Mouse (Mus musculus): Measurements from ENCODE around the gene Tmem132d. TPM values are rescaled to one million over a fixed set of nuclear protein-coding genes. Genes with fewer than 3 reads are reported as not detected.
"Not testable (repeated sequence)": the region's sequence is repeated elsewhere in the genome, so short reads cannot be mapped to it uniquely, and the experiment has no call there.

The Tmem132d gene
- polyA plus RNA-seq, 1 experiment: 0.03 TPM

DNA sequence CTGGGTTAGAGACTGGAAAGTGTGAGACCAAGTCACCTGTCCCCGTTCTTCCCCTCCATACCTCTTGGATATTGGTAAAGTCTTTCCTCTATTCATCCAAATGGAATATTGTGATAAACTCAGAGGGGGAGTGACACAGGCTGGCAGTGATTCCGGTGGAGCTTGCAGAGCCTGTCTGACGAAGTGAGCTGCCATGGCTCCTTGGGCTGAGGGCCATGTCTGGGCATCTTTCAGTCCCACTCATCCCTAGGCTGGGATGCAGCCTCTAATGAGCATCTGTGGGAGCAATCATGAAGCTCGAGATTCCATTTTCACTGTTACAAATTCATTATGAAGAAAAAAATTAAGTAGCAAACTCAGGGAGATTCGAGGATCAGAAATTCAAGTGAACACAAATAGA, 332.5 kb downstream of the Tmem132d start:
- DNase-seq (ENCODE audit: low spot score): no peak

DNA sequence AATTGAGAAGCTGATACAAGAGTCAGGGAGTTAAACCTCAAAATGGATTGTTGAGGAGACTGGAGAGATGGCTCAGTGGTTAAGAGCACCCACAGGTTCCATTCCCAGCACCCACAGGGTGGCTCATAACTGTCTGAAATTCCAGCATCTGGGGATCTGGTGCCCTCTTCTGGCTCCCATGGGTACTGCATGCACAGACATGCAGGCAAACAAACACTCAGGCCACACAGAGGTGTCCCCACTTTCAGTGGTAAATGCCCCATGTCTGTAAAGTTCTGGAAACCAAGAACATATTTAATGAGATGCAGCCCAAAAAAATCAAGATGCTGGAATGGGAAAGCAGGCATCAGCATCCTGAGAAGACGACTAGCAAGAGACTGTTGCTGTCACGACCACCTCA, 333.4 kb downstream of the Tmem132d start:
- no peak for DNase-seq (ENCODE audit: low spot score)

DNA sequence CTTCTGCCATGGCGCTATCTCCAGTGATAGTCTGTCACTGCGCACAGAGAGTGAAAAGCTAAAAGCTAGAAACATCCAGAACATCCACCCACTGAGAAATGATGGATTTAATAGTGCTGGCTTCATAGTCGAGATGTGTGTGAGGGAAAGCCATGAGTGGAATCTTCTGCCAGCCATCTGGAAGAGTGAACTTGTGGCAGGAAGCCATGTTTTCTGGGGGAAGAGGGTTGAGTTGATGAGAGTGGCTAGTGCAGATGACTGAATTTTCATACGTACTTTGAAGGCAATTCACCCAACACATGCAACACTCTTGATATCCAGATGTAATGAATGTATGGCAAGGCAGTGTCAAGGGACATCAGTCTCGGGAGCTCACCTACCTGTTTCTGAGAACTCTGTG, 342.3 kb downstream of the Tmem132d start:
- no peak for DNase-seq (ENCODE audit: low spot score)

DNA sequence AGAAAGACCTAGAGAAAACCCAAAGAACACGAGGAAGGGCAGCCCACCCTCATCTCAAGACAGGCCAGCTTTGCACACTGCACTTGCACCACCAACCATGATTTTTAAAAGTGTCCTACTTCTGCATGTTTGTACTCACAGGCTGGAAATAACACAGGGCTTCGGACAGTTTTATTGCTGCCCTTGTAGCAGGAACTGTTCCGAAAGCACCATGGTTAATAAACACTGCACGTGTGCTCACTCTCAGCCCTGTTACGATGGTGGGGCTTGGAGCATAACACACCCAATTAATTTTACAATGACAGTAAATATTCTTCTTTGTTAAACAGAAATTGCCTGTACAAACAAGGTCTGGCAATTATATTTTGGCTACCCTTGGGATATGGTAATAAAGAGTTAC, 357.4 kb downstream of the Tmem132d start:
- DNase-seq (ENCODE audit: low spot score): no peak

DNA sequence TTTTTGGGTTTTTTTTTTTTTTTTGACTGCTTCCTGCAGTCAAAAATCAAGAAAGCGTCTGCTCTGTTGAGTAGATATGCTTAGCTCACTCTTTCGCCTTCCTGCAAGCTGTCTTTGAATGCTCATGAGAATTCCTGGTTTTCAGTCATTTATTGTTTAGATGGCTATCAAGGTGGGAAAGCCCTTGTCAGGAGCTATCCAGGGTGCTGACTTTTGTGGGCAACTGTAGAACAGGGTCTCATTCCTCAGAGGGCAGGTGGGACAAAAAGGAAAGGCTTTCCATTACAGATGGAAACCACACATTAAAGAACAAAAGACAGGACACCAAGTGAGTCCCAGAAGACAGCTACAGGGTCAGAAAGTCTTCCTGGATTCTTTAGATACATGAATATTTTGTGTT, 360.3 kb downstream of the Tmem132d start:
- no peak for DNase-seq (ENCODE audit: low spot score)

DNA sequence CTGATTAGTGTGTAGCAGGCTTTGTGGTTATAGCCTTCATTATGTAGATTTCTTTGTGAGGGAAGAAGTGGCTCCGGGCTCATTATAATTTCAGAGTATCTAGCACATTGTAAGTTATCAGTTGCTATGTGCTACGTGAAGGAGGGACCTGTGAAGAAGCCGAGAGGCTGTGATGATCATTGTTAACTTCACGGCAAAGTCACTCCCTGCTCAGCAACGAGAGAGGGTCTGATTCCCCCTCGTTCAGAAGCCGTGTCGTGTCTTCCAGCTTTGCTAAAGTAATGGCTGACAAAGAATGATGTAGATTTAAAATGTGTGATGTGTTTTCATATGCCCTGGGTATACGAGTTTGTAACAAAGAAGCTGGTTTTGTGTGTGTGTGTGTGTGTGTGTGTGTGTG, 391.1 kb downstream of the Tmem132d start:
- no peak for DNase-seq (ENCODE audit: low spot score)

DNA sequence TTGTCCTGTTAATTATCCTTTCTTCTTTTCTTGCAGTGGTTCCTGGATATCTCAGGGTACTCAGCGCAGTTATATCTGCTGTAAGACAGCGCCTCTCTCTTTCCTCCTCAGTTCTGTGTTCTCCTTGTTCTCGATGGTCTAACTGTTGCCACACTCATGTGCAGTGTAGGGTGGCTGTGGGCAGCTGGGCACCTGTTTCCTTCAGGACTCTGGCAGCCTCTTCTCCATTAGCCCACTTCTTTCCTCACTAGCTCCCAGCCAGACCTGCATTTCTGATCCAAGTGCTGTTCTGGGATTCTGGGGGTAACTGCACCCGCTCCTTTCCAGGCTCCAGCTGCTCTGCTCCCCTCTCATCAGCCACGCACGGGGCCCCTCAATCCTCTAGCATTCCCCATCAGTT, 392.8 kb downstream of the Tmem132d start:
- no peak for DNase-seq (ENCODE audit: low spot score)

DNA sequence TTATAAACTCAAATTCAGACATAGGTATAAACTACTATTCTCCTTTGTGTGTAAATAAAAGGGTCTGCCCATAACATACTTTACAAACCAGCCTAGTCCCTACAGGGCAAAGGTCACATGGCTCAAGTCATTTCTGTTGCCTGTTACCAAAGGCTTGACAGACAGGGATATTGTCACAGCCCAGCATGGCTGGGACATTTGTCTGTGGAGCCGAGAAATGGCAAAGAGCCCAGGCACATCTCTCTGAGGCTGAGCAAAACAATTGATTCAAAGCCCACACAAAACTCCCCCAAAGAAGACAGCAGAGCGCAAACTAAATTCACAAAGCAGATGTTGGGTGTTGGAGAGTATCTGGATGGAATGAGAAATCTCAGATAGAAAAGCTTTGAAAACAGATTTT, 405.8 kb downstream of the Tmem132d start:
- DNase-seq (ENCODE audit: low spot score): no peak

DNA sequence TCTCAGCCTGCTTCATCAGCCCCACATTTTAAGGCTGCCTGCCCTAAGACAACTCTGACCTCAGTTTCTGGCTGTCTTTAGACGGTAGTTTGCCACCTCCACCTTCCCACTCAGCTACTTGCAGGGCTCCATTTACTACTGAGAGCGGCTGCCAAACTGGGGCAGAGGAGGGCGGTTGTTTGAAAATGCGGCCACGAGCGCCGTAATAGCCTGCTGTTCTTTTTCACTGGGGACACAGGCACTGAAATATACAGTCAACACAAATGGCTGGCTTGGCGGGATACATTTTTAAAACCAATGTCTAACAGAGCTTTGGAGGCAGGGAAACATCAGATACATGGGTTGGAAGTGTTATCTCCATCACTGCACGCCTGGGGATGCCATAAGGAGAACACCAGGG, 428.2 kb downstream of the Tmem132d start:
- no peak for DNase-seq (ENCODE audit: low spot score)

DNA sequence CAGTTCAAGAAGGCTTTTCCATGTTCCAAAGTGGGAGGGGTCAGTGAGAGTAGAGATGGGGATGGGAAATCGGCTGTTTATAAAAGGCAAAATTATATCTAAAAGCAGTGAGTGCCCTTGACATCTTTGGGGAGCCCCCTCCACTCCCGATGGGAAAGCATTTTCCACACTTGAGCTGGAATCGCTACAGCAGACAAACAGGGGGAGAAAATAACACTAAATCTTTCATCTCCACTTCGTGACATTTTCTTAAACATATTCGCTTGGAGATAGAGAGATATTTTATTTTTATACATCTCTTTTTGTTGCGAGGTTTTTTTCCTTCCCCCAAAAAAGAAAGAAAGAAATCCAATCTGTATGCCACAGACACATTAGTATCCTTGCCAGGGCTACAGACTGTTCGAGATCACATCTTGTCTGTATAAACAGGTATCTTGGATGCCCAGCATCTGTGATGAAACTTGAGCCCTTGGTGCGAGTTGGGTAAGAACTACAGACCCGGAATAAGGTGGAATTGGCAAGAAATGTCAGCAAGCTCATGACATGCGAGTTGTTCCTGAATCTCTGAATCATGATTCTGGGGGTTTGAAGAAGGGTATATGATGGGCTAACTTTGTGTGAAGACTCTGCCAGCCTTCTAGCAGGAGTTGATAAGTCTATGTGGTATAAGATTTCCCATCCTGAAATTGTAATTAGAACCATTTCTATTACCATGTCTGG, 436.2 kb downstream of the Tmem132d start:
- no peak for DNase-seq (ENCODE audit: low spot score)

DNA sequence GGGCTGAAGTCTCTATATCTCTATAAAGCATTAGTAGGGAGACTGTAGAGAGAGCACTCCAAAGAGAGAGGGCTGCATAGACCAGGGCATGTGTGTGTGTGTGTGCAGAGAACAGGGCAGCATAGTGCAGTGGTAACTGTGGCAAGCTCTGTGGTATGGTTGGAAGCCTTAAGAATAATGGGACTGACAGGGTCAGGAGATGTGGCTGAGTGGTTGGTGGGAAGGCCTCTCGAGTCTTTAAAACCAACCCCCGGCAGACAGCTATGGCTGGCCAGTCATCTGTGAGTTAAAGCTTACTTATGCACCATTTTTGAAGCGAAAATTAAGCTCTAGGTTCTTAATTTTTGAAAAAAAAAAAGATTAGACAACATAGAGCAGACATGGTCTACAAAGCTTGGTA, 439.4 kb downstream of the Tmem132d start:
- DNase-seq (ENCODE audit: low spot score): no peak

DNA sequence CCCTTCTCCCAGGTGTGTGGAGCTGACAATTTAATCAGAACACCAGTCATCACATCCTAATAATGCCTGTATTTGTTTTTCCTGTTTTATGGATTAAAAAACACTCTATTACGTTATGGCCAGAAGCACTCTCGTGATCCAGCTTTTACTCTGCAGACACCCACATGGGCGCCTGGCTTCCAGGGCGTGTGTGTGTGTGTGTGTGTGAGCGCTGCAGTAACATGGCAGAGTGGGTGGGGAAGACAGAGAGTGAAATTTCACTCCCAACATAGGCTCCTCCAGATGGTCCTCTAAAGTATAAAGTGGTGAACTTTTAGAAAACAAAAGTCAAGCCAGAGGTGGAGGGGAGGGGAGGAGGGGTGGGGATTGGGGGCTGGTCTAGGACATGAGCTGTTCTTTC, 442.1 kb downstream of the Tmem132d start:
- no peak for DNase-seq (ENCODE audit: low spot score)

DNA sequence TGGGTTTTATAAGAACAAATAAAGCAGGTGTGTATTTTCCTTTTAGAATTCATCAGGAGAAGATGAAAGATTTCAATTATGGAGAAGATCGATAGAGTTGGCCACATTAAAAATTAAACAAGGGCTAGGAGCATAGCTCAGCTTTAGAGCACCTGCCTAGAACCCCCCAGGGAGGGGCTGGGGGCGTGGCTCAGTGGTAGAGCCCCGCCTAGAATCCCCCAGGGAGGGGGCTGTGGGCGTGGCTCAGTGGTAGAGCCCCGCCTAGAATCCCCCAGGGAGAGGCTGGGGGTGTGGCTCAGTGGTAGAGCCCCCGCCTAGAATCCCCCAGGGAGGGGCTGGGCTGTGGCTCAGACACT, 452.9 kb downstream of the Tmem132d start:
- DNase-seq (ENCODE audit: low spot score): not testable (repeated sequence)

DNA sequence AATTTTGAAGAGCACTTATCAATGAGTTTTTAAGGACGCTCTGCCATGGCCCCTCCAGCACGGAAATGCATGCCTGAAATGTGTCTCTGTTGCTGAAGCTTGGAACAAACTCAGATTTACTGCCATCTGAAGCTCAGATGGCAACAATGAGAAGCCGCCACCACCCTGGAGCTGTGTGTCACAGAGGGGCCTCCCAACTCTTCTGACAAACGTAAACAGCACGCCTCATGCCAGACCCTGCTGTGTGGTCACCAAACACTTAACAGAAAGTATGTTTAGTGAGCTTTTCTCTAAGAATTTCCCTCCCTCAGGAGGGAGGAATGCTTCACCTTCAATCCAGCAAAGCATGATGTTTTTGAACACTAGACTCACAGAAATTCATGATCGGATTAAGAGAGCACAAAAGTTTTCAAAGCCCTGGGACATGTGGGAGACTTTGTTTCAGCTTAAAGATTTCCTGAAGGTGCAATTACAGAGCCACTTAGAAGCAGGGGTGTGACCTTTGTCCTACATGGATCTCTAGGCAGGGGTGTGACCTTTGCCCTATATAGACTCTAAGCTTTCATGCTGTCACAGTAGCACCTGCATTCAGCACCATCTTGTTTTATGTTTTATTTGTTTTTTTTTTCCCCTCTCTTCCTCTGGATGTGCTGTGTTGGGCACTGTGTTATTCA, 453.4 kb downstream of the Tmem132d start:
- DNase-seq (ENCODE audit: low spot score): no peak

DNA sequence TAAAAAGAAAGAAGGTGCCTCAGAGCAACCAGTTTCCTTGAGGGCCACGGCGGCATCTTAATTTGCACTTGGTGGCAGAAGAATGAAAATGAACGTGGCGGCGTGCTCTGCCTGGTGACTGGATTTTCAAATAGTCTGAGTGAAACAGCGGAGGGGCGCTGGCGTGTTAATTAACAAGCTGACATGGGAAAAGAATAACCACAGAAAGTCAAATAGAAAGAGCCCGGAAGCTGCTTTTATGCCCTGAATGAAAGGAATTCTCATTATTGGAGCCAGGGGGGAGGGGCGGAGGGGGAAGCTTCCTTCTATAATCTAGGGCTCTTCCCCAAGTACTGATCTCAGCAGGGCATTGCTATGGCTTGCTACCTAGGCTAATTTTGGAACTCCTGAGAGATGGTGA, 456.2 kb downstream of the Tmem132d start:
- no peak for DNase-seq (ENCODE audit: low spot score)

DNA sequence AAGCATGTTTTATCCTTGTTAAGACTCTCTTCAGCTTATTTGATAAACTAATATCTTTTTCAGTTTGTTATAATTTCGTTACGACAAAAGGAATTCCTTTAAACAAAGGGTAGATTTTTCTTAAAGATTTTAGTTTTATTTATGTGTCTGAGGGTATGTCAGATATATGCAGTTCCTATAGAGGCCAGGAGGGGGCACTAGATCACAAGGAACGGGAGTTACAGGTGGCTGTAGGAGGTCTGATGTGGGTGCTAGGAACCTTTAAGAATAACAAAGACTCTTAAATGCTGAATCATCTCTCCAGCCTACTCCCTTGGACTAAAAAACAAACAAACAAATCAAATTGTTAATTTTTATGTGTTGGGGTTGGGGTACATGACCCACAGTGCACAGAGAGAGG, 467.2 kb downstream of the Tmem132d start:
- DNase-seq (ENCODE audit: low spot score): no peak

DNA sequence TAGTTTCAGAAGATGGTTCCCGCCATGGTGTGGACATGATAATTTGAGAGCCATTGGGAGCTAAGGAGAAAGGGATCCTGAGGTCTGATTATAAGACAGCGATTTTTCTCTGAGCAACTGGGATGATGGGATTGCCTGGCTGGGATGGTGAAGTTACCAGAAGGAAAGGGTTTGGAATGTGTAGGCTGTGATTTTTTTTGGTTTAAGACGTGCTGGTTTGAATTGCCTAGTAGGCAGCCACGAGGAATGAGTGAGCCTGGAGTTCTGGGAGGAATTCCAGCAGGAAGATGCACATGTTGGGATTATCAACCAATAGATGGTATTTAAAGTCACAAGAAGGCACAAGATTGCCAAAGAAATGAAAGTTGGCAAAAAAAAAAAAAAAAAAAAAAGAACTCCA, 470.2 kb downstream of the Tmem132d start:
- no peak for DNase-seq (ENCODE audit: low spot score)

DNA sequence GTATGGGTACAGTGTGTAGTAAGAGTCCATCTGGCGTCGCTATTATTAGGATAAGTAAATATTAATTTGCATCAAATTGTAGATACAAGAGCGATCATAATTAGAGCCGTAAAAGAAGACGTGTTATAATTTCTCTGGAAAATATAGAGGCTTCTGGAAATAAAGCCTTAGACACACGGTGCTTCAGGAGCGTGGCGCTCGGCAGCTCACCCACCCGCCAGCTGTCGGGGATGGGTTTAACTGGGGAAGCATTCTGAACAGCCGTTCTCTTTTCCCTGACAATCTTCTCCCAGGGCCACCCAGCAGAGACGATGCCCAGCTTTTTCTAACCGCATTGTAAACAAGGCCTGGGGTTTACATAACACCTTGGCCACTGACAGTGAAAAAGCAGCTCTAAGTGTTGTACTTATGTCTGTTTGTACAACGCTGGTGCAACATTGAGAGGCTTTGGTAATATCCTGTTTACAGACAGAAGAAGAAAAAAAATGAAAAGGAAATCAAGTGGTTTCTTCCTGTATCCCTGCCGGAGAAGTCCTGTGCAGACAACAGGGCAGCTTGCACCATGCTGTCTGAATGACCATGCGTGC, 476.3 kb downstream of the Tmem132d start:
- DNase-seq (ENCODE audit: low spot score): no peak

DNA sequence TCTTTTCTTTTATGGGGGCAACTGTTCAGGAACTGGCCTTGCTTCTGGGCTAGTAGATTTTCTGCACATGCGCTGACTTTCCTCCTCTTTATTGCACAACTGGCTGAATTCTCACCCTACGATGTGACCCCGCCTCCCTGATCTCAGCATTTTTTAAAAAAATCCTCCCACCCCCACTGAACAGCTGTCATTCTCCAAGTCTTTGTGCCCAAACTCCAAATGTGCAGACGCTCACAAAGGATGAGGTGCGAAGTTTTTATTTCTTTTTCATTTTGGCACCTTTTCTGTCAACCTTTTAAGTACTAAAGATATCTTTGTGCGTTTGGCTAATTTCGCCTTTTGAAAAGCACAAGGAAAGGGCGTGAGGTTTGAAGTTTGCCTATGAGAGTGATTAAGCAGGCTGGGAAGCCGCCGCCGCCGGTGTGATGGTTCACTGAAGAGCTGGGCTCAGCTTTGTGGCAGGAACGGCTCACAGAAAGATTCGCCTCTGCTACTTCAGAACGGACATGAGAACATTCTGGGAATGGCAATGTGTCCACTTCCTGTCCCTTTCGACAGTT, 478.6 kb downstream of the Tmem132d start:
- DNase-seq (ENCODE audit: low spot score): no peak

DNA sequence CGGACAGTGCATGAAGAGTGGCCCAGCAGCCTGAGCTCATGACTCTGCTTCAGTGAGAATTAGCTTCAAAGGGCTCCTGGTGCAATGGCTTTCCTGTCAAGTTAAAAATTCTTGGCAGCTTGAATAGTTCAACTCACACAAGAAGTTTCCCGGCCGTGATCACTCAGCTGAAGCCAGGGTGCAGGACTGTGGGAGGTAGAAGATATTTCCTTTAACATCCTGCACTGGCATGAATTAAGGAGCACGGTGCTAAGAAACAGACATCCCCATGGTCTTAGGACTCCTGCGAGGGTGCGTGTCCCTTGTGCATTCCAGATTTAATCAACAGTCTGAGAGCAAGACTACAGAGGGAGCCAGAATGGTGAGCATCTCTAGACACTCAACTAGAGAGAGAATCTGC, 480.1 kb downstream of the Tmem132d start:
- DNase-seq (ENCODE audit: low spot score): no peak

DNA sequence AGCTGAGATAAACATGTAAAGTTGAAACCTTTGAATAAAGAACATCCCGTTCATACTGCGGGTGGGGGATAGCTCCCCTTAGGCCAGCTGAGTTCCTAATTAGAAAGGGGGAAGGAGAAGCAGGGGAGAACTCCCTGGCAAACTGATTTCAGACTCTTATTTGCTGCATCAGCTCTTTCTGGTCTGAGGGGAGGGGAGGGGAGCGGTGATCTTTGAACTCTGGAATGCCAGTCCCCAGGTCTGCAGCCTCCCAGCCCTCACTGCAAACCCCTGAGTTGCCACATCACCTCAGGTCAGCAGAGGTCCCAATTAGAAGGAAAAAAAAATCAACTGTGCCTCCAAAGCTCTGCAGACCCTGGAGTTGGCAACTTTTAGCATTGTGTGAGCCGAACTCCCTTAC, 482.3 kb downstream of the Tmem132d start:
- DNase-seq (ENCODE audit: low spot score): no peak

DNA sequence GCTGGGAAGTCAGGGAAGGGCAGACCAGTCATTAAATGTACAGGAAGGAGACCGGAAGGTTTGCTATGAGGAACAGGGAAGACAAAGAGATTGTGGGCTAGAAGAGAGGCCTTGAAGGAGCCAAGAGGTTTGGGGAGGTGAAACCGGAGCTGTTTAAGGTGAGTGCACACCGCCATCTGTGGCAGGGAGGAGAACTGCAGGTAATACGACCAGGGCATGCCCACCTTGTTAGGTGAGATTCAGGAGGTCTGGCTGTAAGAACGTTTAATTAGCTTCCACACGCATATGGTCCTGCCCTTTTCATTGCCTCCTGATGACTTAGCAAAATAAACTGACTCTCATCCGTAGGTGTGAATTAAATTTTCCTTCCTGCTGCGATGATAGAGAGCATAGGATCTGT, 485.6 kb downstream of the Tmem132d start:
- DNase-seq (ENCODE audit: low spot score): no peak

DNA sequence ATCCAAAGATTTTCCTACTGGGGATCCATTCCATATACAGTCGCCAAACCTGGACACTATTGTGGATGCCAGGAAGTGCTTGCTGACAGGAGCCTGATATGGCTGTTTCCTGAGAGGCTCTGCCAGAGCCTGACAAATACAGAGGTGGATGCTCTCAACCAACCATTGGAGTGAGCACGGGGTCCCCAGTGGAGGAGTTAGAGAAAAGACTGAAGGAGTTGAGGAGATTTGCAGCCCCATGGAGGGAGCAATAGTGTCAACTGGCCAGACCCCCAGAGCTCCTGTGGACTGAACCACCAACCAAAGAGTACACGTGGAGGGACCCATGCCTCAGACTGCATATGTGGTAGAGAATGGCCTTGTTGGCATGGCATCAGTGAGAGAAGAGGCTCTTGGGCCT, 490.7 kb downstream of the Tmem132d start:
- not testable (repeated sequence) for DNase-seq (ENCODE audit: low spot score)

All from urinary bladder, adult 2 months (tissue).